Mouse (Mus musculus): Measurements from ENCODE around the gene Atpif1.
"Not testable (repeated sequence)": the region's sequence is repeated elsewhere in the genome, so short reads cannot be mapped to it uniquely, and the experiment has no call there.

The Atpif1 gene

DNA sequence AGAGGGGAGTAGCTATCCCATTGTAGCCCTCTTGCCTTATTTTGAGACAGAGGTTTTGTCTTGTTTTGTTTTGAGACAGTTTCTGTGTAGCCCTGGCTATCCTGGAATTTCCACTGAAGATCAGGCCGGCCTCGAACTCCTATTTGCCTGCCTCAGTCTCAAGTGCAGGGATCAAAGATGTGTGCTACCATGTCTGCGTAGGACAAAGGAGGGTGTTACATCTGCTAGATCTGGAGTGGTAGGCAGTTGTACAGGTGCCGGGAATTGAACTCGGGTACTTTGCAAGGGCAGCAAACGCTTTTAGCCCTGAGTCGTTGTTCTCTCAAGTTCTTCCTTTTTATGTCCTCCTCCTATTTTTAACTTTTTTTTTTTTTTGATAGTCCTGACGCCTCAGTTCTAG is 42.4 kb downstream of the Atpif1 start:
- DNase-seq: no peak

DNA sequence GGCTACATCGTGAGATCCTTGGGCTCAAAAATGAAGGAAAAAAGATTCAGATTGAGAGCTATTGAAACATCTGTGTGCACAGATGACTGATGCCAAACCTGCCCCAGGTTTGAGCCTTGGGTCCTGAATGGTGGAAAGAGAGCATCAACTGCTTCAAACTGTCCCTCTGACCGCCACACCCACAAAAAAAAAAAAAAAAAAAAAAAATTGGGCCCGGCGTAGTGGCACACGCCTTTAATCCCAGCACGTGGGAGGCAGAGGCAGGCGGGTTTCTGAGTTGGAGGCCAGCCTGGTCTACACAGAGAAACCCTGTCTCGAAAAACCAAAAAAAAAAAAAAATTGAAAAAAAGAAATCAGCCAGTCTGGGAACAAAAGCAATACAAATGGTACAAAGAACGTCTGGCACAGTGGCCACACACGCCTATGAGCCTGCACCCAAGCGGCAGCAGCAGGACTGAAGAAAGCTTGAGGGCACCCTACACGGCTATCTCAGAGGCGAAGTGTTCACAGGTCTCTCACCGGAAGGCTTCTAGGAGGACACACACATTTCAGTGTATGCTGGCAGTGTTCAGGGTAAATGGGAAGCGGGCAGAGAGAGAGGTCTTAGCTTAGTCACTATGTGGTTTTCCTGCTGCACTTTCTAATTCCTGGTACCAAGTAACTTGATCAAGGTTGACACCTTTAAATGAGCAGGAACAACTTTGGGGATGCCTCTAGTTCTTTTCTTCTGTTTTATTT is 43.0 kb downstream of the Atpif1 start:
- no peak for DNase-seq

DNA sequence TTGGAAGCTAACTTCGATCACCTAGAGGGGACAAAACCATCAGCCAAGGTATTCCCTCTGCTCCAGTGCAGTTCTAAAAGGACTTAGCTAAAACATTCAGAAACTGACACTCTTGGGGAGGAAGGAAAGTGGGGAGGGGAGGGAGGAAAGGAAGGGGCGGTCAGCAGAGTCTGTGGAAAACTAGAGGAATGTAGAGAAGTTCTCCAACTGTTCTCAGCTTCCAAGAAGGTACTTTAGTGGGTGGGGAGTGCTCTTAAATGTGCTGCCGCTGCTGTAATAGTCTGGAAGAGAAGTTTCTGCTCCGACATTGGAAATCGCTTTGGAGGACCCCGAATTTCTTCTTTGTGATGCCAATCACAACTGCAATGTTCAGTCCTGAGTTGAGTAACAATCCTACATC is 44.5 kb downstream of the Atpif1 start:
- DNase-seq: no peak

DNA sequence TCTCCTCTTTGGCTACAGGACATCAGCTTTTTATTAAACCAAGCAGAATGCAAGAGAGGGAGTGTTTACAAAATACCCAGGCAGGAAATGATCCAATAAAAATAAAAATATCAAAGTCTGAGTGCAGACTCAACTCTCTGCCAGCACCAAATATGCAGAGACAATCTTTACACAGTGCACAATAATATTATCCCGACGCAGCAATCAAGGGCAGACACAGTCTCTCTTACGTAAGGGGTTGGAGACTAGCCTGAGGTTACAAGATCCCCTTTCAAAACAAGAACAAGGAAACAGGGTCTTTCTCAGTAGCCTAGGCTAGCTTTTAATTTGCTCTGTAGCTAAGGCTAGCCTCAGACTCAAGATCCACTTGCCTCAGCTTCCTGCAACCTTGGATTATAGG is 44.9 kb downstream of the Atpif1 start:
- no peak for DNase-seq

DNA sequence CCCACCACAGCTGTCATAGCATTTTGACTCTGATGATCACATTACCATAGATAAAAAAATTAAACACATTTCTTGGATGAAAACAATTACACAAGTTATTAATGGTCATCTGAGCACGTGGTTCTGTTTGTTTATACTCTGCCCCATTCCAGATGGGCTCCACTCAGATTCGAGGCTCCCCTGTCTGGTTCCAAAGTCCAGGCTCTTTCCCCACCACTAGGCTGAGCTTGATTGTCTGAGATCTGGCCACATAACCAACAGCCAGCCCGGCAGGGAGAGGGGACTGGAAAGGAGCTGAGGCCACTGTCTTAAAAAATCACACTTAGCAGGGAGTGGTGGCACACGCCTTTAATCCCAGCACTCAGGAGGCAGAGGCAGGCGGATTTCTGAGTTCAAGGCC is 48.6 kb downstream of the Atpif1 start:
- no peak for DNase-seq

DNA sequence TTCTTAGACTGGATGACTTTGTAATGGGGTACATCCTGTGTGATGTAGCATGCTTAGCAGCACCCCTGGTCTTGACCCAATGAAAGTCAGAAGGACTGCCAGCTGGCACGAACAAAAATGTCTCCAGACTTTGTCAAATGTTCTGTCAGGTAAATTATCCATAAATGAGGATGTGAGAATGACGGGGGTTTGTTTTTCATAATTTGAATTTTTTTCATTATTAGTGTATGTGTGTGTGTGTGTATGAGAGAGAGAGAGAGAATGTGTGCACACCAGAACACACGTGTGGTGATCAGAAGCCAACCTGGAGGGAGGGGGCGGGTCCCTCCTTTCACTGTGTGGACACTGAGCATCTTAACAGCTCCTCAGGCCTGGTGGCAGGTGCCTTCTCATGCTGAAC is 49.2 kb downstream of the Atpif1 start:
- DNase-seq: no peak

DNA sequence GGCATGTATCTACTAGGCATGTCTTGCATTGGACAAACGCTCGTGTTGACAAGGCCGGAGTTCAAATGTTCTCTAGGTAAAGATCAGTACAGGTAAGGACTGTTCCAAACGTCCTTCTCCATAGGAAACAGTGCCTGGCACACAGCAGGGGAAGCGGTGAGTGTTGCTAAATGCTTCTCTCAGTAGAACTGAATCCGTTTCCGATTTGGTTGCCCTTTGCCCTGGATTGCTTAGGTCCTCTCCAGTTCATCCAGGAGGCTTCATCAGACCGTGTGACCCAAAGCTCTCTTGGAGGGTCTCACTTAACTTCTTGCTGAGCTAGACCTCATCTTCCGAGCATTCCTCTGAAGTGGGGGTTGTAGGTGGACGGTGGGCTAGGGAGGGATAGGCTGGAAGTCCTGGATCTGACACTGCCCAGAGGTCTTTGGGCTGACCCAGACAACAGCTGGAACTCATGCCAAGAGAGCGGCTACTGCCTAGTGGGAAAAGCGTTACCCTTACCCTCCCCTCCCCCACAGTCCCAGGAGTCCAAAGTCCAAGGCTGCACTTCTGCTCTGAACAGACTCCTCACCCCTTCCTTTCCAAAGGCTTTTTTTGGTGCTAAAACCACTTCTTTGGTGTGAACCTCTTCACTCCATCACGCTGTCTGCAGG is 50.4 kb downstream of the Atpif1 start:
- DNase-seq: no peak

DNA sequence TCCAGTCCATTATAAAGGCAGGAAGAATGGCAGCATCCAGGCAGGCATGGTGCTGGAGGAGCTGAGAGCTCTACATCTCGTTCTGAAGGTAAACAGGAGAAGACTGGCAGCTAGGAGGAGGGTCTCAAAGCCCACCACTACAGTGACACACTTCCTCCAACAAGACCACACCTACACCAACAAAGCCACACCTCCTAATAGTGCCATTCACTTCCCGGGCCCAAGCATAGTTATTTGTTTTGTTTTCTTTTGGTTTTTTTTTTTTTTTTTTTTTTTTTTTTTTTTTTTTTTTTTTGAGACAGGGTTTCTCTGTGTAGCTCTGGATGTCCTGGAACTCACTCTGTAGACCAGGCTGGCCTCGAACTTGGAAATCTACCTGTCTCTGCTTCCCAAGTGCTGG is 51.4 kb downstream of the Atpif1 start:
- DNase-seq: not testable (repeated sequence)

Measured in cerebellum, postnatal 14 days (tissue).